Mouse (Mus musculus) forebrain, embryonic 16.5 days (tissue): ENCODE measurements around the gene Copg1. TPM values are rescaled to one million over a fixed set of nuclear protein-coding genes. Genes with fewer than 3 reads are reported as not detected.

Source experiments
- ATAC-seq: fragments of 200-750 bp; cut with Nextera tagmentation; 2 replicates; pipeline ENCODE4 v1.8.0; 2017; ENCODE audit warnings: mild to moderate bottlenecking, moderate library complexity
- H3K27ac ChIP-seq: fragments of 300-500 bp; sonication (generic); 2 replicates; pipeline ENCODE4 v1.5.1; 2014; ENCODE audit warnings: low read length, control low read depth
- H3K27me3 ChIP-seq: fragments of 300-500 bp; sonication (generic); replicated peaks from 2 replicates; pipeline ENCODE4 v1.6.1; 2014; ENCODE audit warnings: low read length; ENCODE audit not compliant: control insufficient read depth, insufficient read depth
- H3K36me3 ChIP-seq: fragments of 300-500 bp; sonication (generic); 2 replicates; pipeline ENCODE4 v1.6.1; 2014; ENCODE audit not compliant: control insufficient read depth, insufficient read depth
- H3K4me1 ChIP-seq: fragments of 300-500 bp; sonication (generic); replicated peaks from 2 replicates; pipeline ENCODE4 v1.6.1; 2014; ENCODE audit warnings: low read length; ENCODE audit not compliant: control insufficient read depth, insufficient read depth
- H3K4me2 ChIP-seq: fragments of 300-500 bp; sonication (generic); 2 replicates; pipeline ENCODE4 v1.6.1; 2014; ENCODE audit warnings: mild to moderate bottlenecking, low read length, control low read depth
- H3K4me3 ChIP-seq: fragments of 300-500 bp; sonication (generic); replicated peaks from 2 replicates; pipeline ENCODE4 v1.5.1; 2014; ENCODE audit warnings: mild to moderate bottlenecking, low read length, control low read depth
- H3K9ac ChIP-seq: fragments of 300-500 bp; sonication (generic); replicated peaks from 2 replicates; pipeline ENCODE4 v1.6.1; 2014; ENCODE audit warnings: low read depth, low read length, control low read depth
- H3K9me3 ChIP-seq: fragments of 300-500 bp; sonication (generic); 2 replicates; pipeline ENCODE4 v1.6.1; 2016; ENCODE audit warnings: low read length; ENCODE audit not compliant: control insufficient read depth
- WGBS: fragments of 180-500 bp; shearing (Covaris S2); extraction: QIAGEN DNeasy Blood & Tissue Kit; methylation state at CpG from one replicate; pipeline ENCODE4 v1.1.7; 2014; 5-methylcytosine and 5-hydroxymethylcytosine counted together
- polyA plus RNA-seq: library from polyadenylated mRNA; unstranded; fragments of >200 nt; fragmentation: Nextera tagmentation; extraction: Ambion mirVana; gene quantifications from 2 replicates; pipeline ENCODE4 v1.2.1, GENCODE M21; 2015

Copg1 gene
- polyA plus RNA-seq = 173 and 186 TPM in 2 replicates

- peaks cover 12% of the 10 kb centered on the region for H3K4me1 ChIP-seq
- peak within 1 kb of the TSS; percentile 84 for H3K4me3 ChIP-seq
- H3K4me2 ChIP-seq = peak within 1 kb of the TSS; percentile 92
- peak within 1 kb of the TSS; percentile 80 for H3K27ac ChIP-seq
- H3K36me3 ChIP-seq = peaks cover 6% of the 10 kb centered on the region; the same call in 1 of the 2 replicates
- peak; percentile 94 for ATAC-seq
- H3K9me3 ChIP-seq = no peaks in the 10 kb centered on the region
- H3K27me3 ChIP-seq = no peaks in the 10 kb centered on the region
- peak within 1 kb of the TSS; percentile 87 for H3K9ac ChIP-seq
- WGBS = under 1% methylated on average over 31 of the region's 31 CpGs
Observed at GRCm38 (mm10) chr6:87887594-87888233, at the start of gene Copg1. TSS of gene Copg1 (plus strand) at chr6:87887814.

GRCm38 (mm10) chr6:87838551-87839197, 48.9 kb upstream of the Copg1 start, which contains the start of gene Isy1:
TSS of gene Isy1 (minus strand) at chr6:87838798.
- Histone ChIP-seq H3K4me3 (peak within 1 kb of the TSS; percentile 50), H3K36me3 (peaks cover 19% of the 10 kb centered on the region), H3K4me1 (peaks cover 18% of the 10 kb centered on the region), H3K27me3 (no peaks in the 10 kb centered on the region), H3K9me3 (no peaks in the 10 kb centered on the region), H3K9ac (peak within 1 kb of the TSS; percentile 74), H3K4me2 (peak within 1 kb of the TSS; percentile 89), H3K27ac (peak within 1 kb of the TSS; percentile 94)
- peak; percentile 98 for ATAC-seq
- WGBS = under 1% methylated on average over 46 of the region's 46 CpGs

- H3K4me2 ChIP-seq = no peak overlapping the region
- peaks cover 18% of the 10 kb centered on the region for H3K4me1 ChIP-seq
- no peak overlapping the region for H3K4me3 ChIP-seq
- H3K9me3 ChIP-seq = no peaks in the 10 kb centered on the region
- no peak for ATAC-seq
- H3K9ac ChIP-seq = no peak overlapping the region
- 67% methylated on average over 11 of the region's 11 CpGs for WGBS
- no peaks in the 10 kb centered on the region for H3K27me3 ChIP-seq
- H3K36me3 ChIP-seq = peaks cover 26% of the 10 kb centered on the region
- H3K27ac ChIP-seq = no peak overlapping the region
Observed at GRCm38 (mm10) chr6:87839797-87840341, 47.7 kb upstream of the Copg1 start.

GRCm38 (mm10) chr6:87841635-87842034, 46.0 kb upstream of the Copg1 start:
- Histone ChIP-seq H3K9me3 (no peaks in the 10 kb centered on the region), H3K9ac (no peak overlapping the region), H3K27ac (no peak overlapping the region), H3K27me3 (no peaks in the 10 kb centered on the region), H3K4me1 (peaks cover 18% of the 10 kb centered on the region), H3K4me2 (no peak overlapping the region), H3K36me3 (peaks cover 31% of the 10 kb centered on the region), H3K4me3 (no peak overlapping the region)
- 82% methylated on average over 8 of the region's 8 CpGs for WGBS
- ATAC-seq = no peak

- H3K4me2 ChIP-seq = no peak overlapping the region
- H3K4me1 ChIP-seq = peaks cover 18% of the 10 kb centered on the region
- no peaks in the 10 kb centered on the region for H3K27me3 ChIP-seq
- no peaks in the 10 kb centered on the region for H3K9me3 ChIP-seq
- H3K9ac ChIP-seq = no peak overlapping the region
- no peak for ATAC-seq
- H3K27ac ChIP-seq = no peak overlapping the region
- no peak overlapping the region for H3K4me3 ChIP-seq
- 0% methylated on average over 1 of the region's 1 CpGs for WGBS
- H3K36me3 ChIP-seq = peaks cover 31% of the 10 kb centered on the region
Observed at GRCm38 (mm10) chr6:87842254-87842653, 45.4 kb upstream of the Copg1 start.

GRCm38 (mm10) chr6:87845031-87845695, 42.5 kb upstream of the Copg1 start:
- no peaks in the 10 kb centered on the region for H3K27me3 ChIP-seq
- no peak for ATAC-seq
- H3K4me2 ChIP-seq = no peak overlapping the region
- no peak overlapping the region for H3K9ac ChIP-seq
- H3K4me1 ChIP-seq = peaks cover 22% of the 10 kb centered on the region
- no peak overlapping the region for H3K4me3 ChIP-seq
- no peaks in the 10 kb centered on the region for H3K9me3 ChIP-seq
- 93% methylated on average over 13 of the region's 13 CpGs for WGBS
- H3K27ac ChIP-seq = no peak overlapping the region
- H3K36me3 ChIP-seq = peaks cover 34% of the 10 kb centered on the region

GRCm38 (mm10) chr6:87846813-87847212, 40.8 kb upstream of the Copg1 start:
- Histone ChIP-seq H3K4me2 (no peak overlapping the region), H3K4me1 (peaks cover 25% of the 10 kb centered on the region), H3K27ac (no peak overlapping the region), H3K9ac (no peak overlapping the region), H3K27me3 (no peaks in the 10 kb centered on the region), H3K4me3 (no peak overlapping the region), H3K9me3 (no peaks in the 10 kb centered on the region), H3K36me3 (peaks cover 34% of the 10 kb centered on the region)
- WGBS = 85% methylated on average over 1 of the region's 1 CpGs
- ATAC-seq = no peak

- H3K9ac ChIP-seq = peak overlapping the region; percentile 95
- H3K27ac ChIP-seq = no peak overlapping the region
- H3K27me3 ChIP-seq = no peaks in the 10 kb centered on the region
- no peak for ATAC-seq
- peak overlapping the region; percentile 89 for H3K4me2 ChIP-seq
- no peaks in the 10 kb centered on the region for H3K9me3 ChIP-seq
- peak overlapping the region; percentile 100 for H3K4me3 ChIP-seq
- H3K36me3 ChIP-seq = peaks cover 9% of the 10 kb centered on the region
- peaks cover 25% of the 10 kb centered on the region for H3K4me1 ChIP-seq
- WGBS = under 1% methylated on average over 8 of the region's 8 CpGs
Observed at GRCm38 (mm10) chr6:87849780-87850154, 37.8 kb upstream of the Copg1 start.
